Mouse (Mus musculus) spleen, adult 2 months (tissue): ENCODE results near the gene Fam222a. TPM values are rescaled to one million over a fixed set of nuclear protein-coding genes. Genes with fewer than 3 reads are reported as not detected.

Source experiments
- DNase-seq, 2 experiments: peaks; one replicate each; pipeline versions ENCODE4 v3.0.0 to v3.0.0-alpha.2; 2012 to 2021; ENCODE audit warnings: low spot score in 2 of 2, low read depth in 1 of 2
- H3K27ac ChIP-seq: fragments of 200-500 bp; 2 replicates; pipeline ENCODE4 v1.5.1; 2012; ENCODE audit warnings: low read length, inconsistent platforms; ENCODE audit not compliant: insufficient read depth
- H3K27me3 ChIP-seq: fragments of 200-500 bp; 2 replicates; pipeline ENCODE4 v1.6.1; 2012; ENCODE audit warnings: mild to moderate bottlenecking, moderate library complexity, low read length, inconsistent platforms; ENCODE audit not compliant: control insufficient read depth, insufficient read depth
- H3K36me3 ChIP-seq: fragments of 200-500 bp; 2 replicates; pipeline ENCODE4 v1.6.1; 2012; ENCODE audit warnings: mild to moderate bottlenecking, low read length, inconsistent platforms; ENCODE audit not compliant: control insufficient read depth, insufficient read depth
- H3K4me1 ChIP-seq: fragments of 200-500 bp; 2 replicates; pipeline ENCODE4 v1.6.1; 2011; ENCODE audit warnings: inconsistent platforms; ENCODE audit not compliant: control insufficient read depth, insufficient read depth, insufficient read length
- H3K4me3 ChIP-seq: fragments of 200-500 bp; 2 replicates; pipeline ENCODE4 v1.5.1; 2011; ENCODE audit warnings: mild to moderate bottlenecking, inconsistent platforms; ENCODE audit not compliant: insufficient read depth, insufficient read length; ENCODE audit errors: extremely low read depth
- CTCF ChIP-seq: fragments of 200-500 bp; IDR thresholded peaks from 2 replicates; pipeline ENCODE4 v1.5.1; 2011; ENCODE audit warnings: mild to moderate bottlenecking, inconsistent platforms; ENCODE audit not compliant: insufficient read depth, insufficient read length, insufficient replicate concordance; ENCODE audit errors: extremely low read depth
- POLR2A ChIP-seq: fragments of 200-500 bp; IDR thresholded peaks from 2 replicates; pipeline ENCODE4 v1.6.1; 2011; ENCODE audit warnings: low read depth, low read length, inconsistent platforms
- WGBS: fragments of 180-500 bp; shearing (Covaris S2); methylation state at CpG from one replicate; pipeline ENCODE4 v1.1.7; 2018; 5-methylcytosine and 5-hydroxymethylcytosine counted together
- polyA plus RNA-seq: library from polyadenylated mRNA; depleted of rRNA; stranded (reverse); fragments of >200 nt; gene quantifications from 2 replicates; pipeline ENCODE4 v1.2.3, GENCODE M21; 2012

Gene Fam222a
- polyA plus RNA-seq, 1 experiment: 2.8 TPM

DNA sequence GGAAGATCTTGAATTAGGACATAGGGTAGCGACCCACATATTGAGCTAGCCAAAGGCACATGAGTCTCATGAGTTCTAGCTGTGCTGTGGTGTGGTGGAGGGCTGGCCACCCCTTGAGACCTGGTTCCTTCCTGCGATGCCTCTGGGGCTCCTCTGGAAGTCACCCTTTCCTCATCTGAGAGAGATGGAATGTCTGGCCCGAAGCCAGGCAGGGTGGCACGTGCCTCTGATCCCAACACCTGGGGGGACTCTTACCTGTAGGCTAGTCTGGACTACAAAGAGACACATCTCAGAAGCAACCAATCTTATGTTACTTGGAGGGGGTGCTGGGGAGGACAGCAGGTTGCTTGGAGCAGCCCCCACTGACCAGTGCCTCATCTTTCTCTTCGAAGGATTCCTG is 26.1 kb downstream of the Fam222a start:
- Histone ChIP-seq H3K27ac (peak overlapping the region; percentile 81), H3K36me3 (no peaks in the 10 kb centered on the region), H3K27me3 (no peaks in the 10 kb centered on the region), H3K4me3 (no peak overlapping the region), H3K4me1 (peaks cover 43% of the 10 kb centered on the region; the same call in 1 of the 2 replicates)
- WGBS: 68% methylated on average over 5 of the region's 5 CpGs
- no peak for TF ChIP-seq CTCF
- no peak for TF ChIP-seq POLR2A
- DNase-seq: no peak

- WGBS: 0% methylated on average over 15 of the region's 15 CpGs
- H3K27me3 ChIP-seq: no peaks in the 10 kb centered on the region
- peaks cover 43% of the 10 kb centered on the region; the same call in 1 of the 2 replicates for H3K4me1 ChIP-seq
- no peak for TF ChIP-seq CTCF
- no peak for TF ChIP-seq POLR2A
- H3K27ac ChIP-seq: peak overlapping the region; percentile 81
- H3K36me3 ChIP-seq: no peaks in the 10 kb centered on the region
- peak overlapping the region; percentile 11; the same call in 1 of the 2 replicates for H3K4me3 ChIP-seq
- peak in 1 of 2 experiments; percentile 68 for DNase-seq
These were observed 27.0 kb downstream of the Fam222a start for GRCm38 (mm10) chr5:114594741-114595241.

DNA sequence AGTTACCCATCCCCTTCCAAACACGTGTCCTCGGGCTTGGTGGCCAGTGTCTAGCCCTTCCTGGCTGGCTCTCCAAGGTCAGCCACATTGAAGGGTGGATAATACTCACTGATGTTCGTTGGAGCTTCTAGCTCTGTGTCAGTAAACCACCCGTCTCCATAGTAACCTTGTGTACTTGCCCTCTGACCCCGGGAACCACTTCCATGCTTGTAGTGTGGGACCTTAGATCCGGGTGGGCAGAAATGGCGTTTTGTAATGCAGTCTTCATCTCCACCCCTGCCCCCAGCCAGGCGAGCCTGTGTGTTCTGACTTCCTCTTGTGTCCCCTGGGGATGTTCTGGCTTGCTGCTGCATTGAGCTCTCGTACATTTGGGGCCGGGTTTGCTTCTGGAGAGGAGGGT is 28.8 kb downstream of the Fam222a start:
- H3K36me3 ChIP-seq: no peaks in the 10 kb centered on the region
- peak overlapping the region; percentile 29 for H3K4me3 ChIP-seq
- WGBS: 8% methylated on average over 10 of the region's 10 CpGs
- peak overlapping the region; percentile 85 for H3K27ac ChIP-seq
- DNase-seq: peak; percentile 42 to 76
- TF ChIP-seq POLR2A: peak; percentile 36
- TF ChIP-seq CTCF: no peak
- H3K4me1 ChIP-seq: peaks cover 39% of the 10 kb centered on the region; the same call in 1 of the 2 replicates
- H3K27me3 ChIP-seq: no peaks in the 10 kb centered on the region

- peak overlapping the region; percentile 26; the same call in 1 of the 2 replicates for H3K4me3 ChIP-seq
- H3K36me3 ChIP-seq: no peaks in the 10 kb centered on the region
- H3K27me3 ChIP-seq: no peaks in the 10 kb centered on the region
- peak overlapping the region; percentile 85 for H3K27ac ChIP-seq
- 12% methylated on average over 8 of the region's 8 CpGs for WGBS
- peaks cover 33% of the 10 kb centered on the region; the same call in 1 of the 2 replicates for H3K4me1 ChIP-seq
- DNase-seq: peak in 1 of 2 experiments; percentile 45
- TF ChIP-seq CTCF: no peak
- no peak for TF ChIP-seq POLR2A
These were observed 29.4 kb downstream of the Fam222a start for GRCm38 (mm10) chr5:114597222-114597621.

DNA sequence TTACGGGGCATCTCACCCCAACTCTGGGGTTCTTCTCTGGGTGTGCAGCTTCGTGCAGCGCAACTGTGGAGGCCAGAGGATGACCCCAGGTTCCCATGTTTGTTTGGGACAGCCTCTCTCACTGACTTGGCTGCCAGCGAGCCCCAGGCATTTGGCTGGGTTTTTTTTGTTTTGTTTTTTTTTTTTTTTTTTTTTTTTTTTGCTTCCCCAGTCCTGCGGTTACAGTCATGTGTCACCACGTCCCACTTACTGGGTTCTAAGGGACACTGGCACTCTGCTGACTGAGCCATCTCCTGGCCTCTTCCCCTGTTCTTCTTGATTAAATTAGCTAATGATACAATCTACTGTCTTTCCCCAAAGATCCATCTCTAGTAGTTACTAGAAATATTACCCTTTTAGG is 29.8 kb downstream of the Fam222a start:
- no peak overlapping the region for H3K4me3 ChIP-seq
- 23% methylated on average over 6 of the region's 6 CpGs for WGBS
- no peaks in the 10 kb centered on the region for H3K27me3 ChIP-seq
- H3K27ac ChIP-seq: peak overlapping the region; percentile 85
- no peak for DNase-seq
- H3K36me3 ChIP-seq: no peaks in the 10 kb centered on the region
- peaks cover 29% of the 10 kb centered on the region; the same call in 1 of the 2 replicates for H3K4me1 ChIP-seq
- TF ChIP-seq CTCF (no peak), POLR2A (no peak)

DNA sequence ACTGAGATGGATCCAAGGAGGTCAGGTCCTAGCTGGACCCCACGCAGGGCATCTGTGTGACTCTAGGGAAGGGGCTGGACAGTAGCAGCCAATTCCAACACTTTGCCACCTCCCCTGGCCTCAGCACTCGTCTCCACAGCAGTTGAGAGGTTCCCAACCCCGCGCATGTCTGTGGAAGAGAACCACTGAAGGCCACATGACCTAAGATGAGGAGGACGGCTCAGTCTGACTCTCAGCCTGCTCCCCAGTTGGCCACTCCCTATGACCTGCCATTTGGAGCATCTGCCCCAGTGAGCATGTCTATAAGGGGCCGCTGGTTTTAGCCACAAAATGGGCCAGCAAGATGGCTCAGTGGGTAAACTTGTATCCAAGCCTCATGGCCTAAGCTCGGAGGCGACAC is 34.2 kb downstream of the Fam222a start:
- no peak for DNase-seq
- no peaks in the 10 kb centered on the region for H3K27me3 ChIP-seq
- H3K27ac ChIP-seq: no peak overlapping the region
- no peaks in the 10 kb centered on the region for H3K36me3 ChIP-seq
- WGBS: 92% methylated on average over 8 of the region's 8 CpGs
- peaks cover 15% of the 10 kb centered on the region; the same call in 1 of the 2 replicates for H3K4me1 ChIP-seq
- H3K4me3 ChIP-seq: no peak overlapping the region
- TF ChIP-seq POLR2A: no peak
- no peak for TF ChIP-seq CTCF

- Histone ChIP-seq H3K27ac (no peak overlapping the region), H3K4me1 (peaks cover 13% of the 10 kb centered on the region; the same call in 1 of the 2 replicates), H3K36me3 (no peaks in the 10 kb centered on the region), H3K27me3 (no peaks in the 10 kb centered on the region), H3K4me3 (no peak overlapping the region)
- no peak for DNase-seq
- WGBS: 80% methylated on average over 5 of the region's 5 CpGs
- TF ChIP-seq CTCF (no peak), POLR2A (no peak)
These were observed 36.2 kb downstream of the Fam222a start for GRCm38 (mm10) chr5:114603975-114604374.
